Mouse (Mus musculus): Measurements from ENCODE around the gene Ccdc12. TPM values are rescaled to one million over a fixed set of nuclear protein-coding genes. Genes with fewer than 3 reads are reported as not detected.

The Ccdc12 gene
- polyA plus RNA-seq, 1 experiment, result 59.2 TPM

DNA sequence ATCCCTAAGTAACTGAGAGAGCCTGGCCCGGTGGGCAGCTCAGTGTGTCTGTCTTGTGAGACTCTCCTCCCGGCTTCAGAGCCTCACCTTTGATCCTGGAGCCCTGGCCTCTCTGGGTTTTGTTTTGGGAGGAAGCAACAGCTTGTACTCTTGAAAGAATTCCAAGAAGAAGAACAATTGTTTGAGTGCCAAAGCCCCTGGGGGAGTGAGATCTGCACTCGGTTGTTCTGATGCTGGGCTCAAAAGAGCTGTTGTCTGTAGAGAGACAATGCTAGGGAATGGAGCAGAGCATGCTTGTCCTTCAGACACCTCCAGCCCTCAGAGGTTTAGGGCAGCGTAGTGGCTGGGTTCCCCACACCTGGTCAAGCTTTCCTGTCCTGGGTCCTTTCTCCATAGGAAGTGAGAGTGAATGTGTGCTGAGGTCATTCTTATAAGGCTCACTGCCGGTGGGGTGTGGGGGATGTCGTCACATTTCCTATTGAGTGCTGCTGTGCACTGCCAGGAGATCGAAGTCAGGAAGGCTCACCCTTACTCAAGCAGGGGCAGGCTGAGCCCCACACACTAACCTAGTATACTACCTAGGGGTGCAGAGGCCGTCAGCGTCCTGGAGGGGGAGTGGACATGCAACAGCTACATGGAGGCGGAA lies 16.9 kb downstream of the Ccdc12 start:
- no peak for TF ChIP-seq CEBPB (IDR thresholded peaks at IDR 0.05; ENCODE audit: insufficient read depth, poor library complexity, severe bottlenecking)
- TF ChIP-seq POLR2AphosphoS2 (IDR thresholded peaks at IDR 0.05; ENCODE audit: insufficient read length, low read depth), result no peak
- TF ChIP-seq TCF3 (IDR thresholded peaks at IDR 0.05; ENCODE audit: insufficient read length, low read depth), result no peak
- TF ChIP-seq POLR2A (IDR thresholded peaks at IDR 0.05; ENCODE audit: insufficient read length, low read depth), result no peak
- TF ChIP-seq REST (IDR thresholded peaks at IDR 0.05; ENCODE audit: insufficient read depth, insufficient read length), result no peak
- no peak for TF ChIP-seq E2F4 (IDR thresholded peaks at IDR 0.05; ENCODE audit: insufficient read depth)
- TF ChIP-seq MYOG (IDR thresholded peaks at IDR 0.05; ENCODE audit: control insufficient read depth in 1 of 3, insufficient read depth in 1 of 3, insufficient read length in 2 of 3, low read depth in 2 of 3), result no peak
- no peak for TF ChIP-seq TCF12 (IDR thresholded peaks at IDR 0.05; ENCODE audit: insufficient read depth, poor library complexity, severe bottlenecking)
- no peak for TF ChIP-seq MAX (IDR thresholded peaks at IDR 0.05; ENCODE audit: low read depth)
- no peak for TF ChIP-seq SRF (IDR thresholded peaks at IDR 0.05; ENCODE audit: control insufficient read depth, insufficient read length, low read depth)
- no peak for TF ChIP-seq MYOD1 (IDR thresholded peaks at IDR 0.05; ENCODE audit: control insufficient read depth in 1 of 3, insufficient read length in 2 of 3, low read depth in 2 of 3)
- TF ChIP-seq USF1 (IDR thresholded peaks at IDR 0.05; ENCODE audit: low read depth), result no peak
- Histone ChIP-seq H3K36me3 (ENCODE audit: control insufficient read depth, insufficient read depth) (no peaks in the 10 kb centered on the region), H3K27me3 (ENCODE audit: control insufficient read depth, insufficient read depth, insufficient read length) (no peaks in the 10 kb centered on the region), H3ac (ENCODE audit: control insufficient read depth, insufficient read length) (no peak overlapping the region), H3K79me2 (ENCODE audit: control insufficient read depth, insufficient read depth) (peaks cover 24% of the 10 kb centered on the region), H3K4me3 (no peak overlapping the region), H3K4me2 (ENCODE audit: low read depth) (no peak overlapping the region)

DNA sequence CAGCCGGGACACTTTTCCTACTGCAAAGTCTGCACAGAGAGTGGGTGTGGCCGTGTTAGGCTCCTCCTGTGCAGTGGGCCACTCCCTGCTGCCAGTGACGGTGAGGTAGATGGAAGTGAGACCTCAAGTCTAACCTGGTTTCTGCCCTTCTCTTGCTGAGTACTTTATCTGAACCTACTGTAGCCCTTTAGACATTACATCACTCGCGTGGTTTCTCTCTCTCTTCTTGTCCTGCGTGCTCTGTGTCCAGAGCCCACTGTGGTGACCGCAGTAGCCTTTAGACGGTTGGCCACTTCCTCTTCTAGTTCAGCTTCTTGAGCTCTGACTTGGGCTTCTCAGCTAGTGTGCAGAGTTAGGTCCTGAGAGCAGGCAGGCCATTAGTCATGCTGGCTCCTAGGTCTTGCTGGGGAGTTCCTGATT lies 20.2 kb downstream of the Ccdc12 start:
- no peaks in the 10 kb centered on the region for H3K36me3 ChIP-seq (ENCODE audit: control insufficient read depth, insufficient read depth)
- H3K4me3 ChIP-seq, result no peak overlapping the region
- H3K27me3 ChIP-seq (ENCODE audit: control insufficient read depth, insufficient read depth, insufficient read length), result no peaks in the 10 kb centered on the region
- H3K79me2 ChIP-seq (ENCODE audit: control insufficient read depth, insufficient read depth), result peaks cover 37% of the 10 kb centered on the region
- H3K4me2 ChIP-seq (ENCODE audit: low read depth), result no peak overlapping the region
- TF ChIP-seq TCF12 (IDR thresholded peaks at IDR 0.05; ENCODE audit: insufficient read depth, poor library complexity, severe bottlenecking) (no peak), POLR2A (IDR thresholded peaks at IDR 0.05; ENCODE audit: insufficient read length, low read depth) (no peak), MAX (IDR thresholded peaks at IDR 0.05; ENCODE audit: low read depth) (no peak), USF1 (IDR thresholded peaks at IDR 0.05; ENCODE audit: low read depth) (no peak), SRF (IDR thresholded peaks at IDR 0.05; ENCODE audit: control insufficient read depth, insufficient read length, low read depth) (no peak), MYOD1 (IDR thresholded peaks at IDR 0.05; ENCODE audit: control insufficient read depth in 1 of 3, insufficient read length in 2 of 3, low read depth in 2 of 3) (no peak), MYOG (IDR thresholded peaks at IDR 0.05; ENCODE audit: control insufficient read depth in 1 of 3, insufficient read depth in 1 of 3, insufficient read length in 2 of 3, low read depth in 2 of 3) (no peak), TCF3 (IDR thresholded peaks at IDR 0.05; ENCODE audit: insufficient read length, low read depth) (no peak), CEBPB (IDR thresholded peaks at IDR 0.05; ENCODE audit: insufficient read depth, poor library complexity, severe bottlenecking) (no peak), E2F4 (IDR thresholded peaks at IDR 0.05; ENCODE audit: insufficient read depth) (no peak), POLR2AphosphoS2 (IDR thresholded peaks at IDR 0.05; ENCODE audit: insufficient read length, low read depth) (no peak)
- no peak overlapping the region for H3ac ChIP-seq (ENCODE audit: control insufficient read depth, insufficient read length)

DNA sequence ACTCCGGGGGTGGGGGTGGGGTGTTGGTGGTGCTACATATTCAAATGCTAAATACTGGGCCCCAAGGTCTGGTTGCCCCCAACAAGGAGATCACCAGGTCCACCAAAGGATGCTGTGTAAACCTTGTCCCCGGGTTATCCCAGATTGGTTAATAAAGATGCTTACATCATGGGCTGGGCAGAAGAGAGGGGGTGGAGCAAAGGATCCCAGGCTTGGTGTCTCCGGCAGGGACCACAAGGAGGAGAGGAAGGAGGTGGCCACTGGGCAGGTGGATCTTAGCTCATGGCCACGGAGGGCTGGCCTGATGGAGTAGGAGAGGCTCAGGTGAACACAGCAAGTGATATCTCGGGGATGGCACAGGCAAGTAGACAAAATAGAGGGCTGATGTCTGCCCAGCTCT lies 22.6 kb downstream of the Ccdc12 start:
- Histone ChIP-seq H3K27me3 (ENCODE audit: control insufficient read depth, insufficient read depth, insufficient read length) (no peaks in the 10 kb centered on the region), H3K4me2 (ENCODE audit: low read depth) (no peak overlapping the region), H3K4me3 (no peak overlapping the region), H3ac (ENCODE audit: control insufficient read depth, insufficient read length) (no peak overlapping the region), H3K36me3 (ENCODE audit: control insufficient read depth, insufficient read depth) (no peaks in the 10 kb centered on the region), H3K79me2 (ENCODE audit: control insufficient read depth, insufficient read depth) (peaks cover 45% of the 10 kb centered on the region)
- TF ChIP-seq USF1 (IDR thresholded peaks at IDR 0.05; ENCODE audit: low read depth), result no peak
- TF ChIP-seq SRF (IDR thresholded peaks at IDR 0.05; ENCODE audit: control insufficient read depth, insufficient read length, low read depth), result no peak
- no peak for TF ChIP-seq E2F4 (IDR thresholded peaks at IDR 0.05; ENCODE audit: insufficient read depth)
- TF ChIP-seq MYOG (IDR thresholded peaks at IDR 0.05; ENCODE audit: control insufficient read depth in 1 of 3, insufficient read depth in 1 of 3, insufficient read length in 2 of 3, low read depth in 2 of 3), result no peak
- no peak for TF ChIP-seq TCF3 (IDR thresholded peaks at IDR 0.05; ENCODE audit: insufficient read length, low read depth)
- no peak for TF ChIP-seq POLR2AphosphoS2 (IDR thresholded peaks at IDR 0.05; ENCODE audit: insufficient read length, low read depth)
- TF ChIP-seq TCF12 (IDR thresholded peaks at IDR 0.05; ENCODE audit: insufficient read depth, poor library complexity, severe bottlenecking), result no peak
- TF ChIP-seq REST (IDR thresholded peaks at IDR 0.05; ENCODE audit: insufficient read depth, insufficient read length), result no peak
- TF ChIP-seq POLR2A (IDR thresholded peaks at IDR 0.05; ENCODE audit: insufficient read length, low read depth), result no peak
- TF ChIP-seq MAX (IDR thresholded peaks at IDR 0.05; ENCODE audit: low read depth), result no peak
- no peak for TF ChIP-seq CEBPB (IDR thresholded peaks at IDR 0.05; ENCODE audit: insufficient read depth, poor library complexity, severe bottlenecking)

GRCm38 (mm10) chr9:110680736-110681507 lies 24.6 kb downstream of the Ccdc12 start:
- Histone ChIP-seq H3K36me3 (ENCODE audit: control insufficient read depth, insufficient read depth) (no peaks in the 10 kb centered on the region), H3K4me2 (ENCODE audit: low read depth) (peak overlapping the region; percentile 68), H3K27me3 (ENCODE audit: control insufficient read depth, insufficient read depth, insufficient read length) (no peaks in the 10 kb centered on the region), H3K79me2 (ENCODE audit: control insufficient read depth, insufficient read depth) (peaks cover 42% of the 10 kb centered on the region), H3ac (ENCODE audit: control insufficient read depth, insufficient read length) (no peak overlapping the region), H3K4me3 (no peak overlapping the region)
- no peak for TF ChIP-seq MYOG (IDR thresholded peaks at IDR 0.05; ENCODE audit: control insufficient read depth in 1 of 3, insufficient read depth in 1 of 3, insufficient read length in 2 of 3, low read depth in 2 of 3)
- no peak for TF ChIP-seq CEBPB (IDR thresholded peaks at IDR 0.05; ENCODE audit: insufficient read depth, poor library complexity, severe bottlenecking)
- no peak for TF ChIP-seq TCF3 (IDR thresholded peaks at IDR 0.05; ENCODE audit: insufficient read length, low read depth)
- no peak for TF ChIP-seq POLR2A (IDR thresholded peaks at IDR 0.05; ENCODE audit: insufficient read length, low read depth)
- no peak for TF ChIP-seq TCF12 (IDR thresholded peaks at IDR 0.05; ENCODE audit: insufficient read depth, poor library complexity, severe bottlenecking)
- no peak for TF ChIP-seq POLR2AphosphoS2 (IDR thresholded peaks at IDR 0.05; ENCODE audit: insufficient read length, low read depth)
- TF ChIP-seq REST (IDR thresholded peaks at IDR 0.05; ENCODE audit: insufficient read depth, insufficient read length), result no peak
- no peak for TF ChIP-seq E2F4 (IDR thresholded peaks at IDR 0.05; ENCODE audit: insufficient read depth)
- no peak for TF ChIP-seq USF1 (IDR thresholded peaks at IDR 0.05; ENCODE audit: low read depth)
- no peak for TF ChIP-seq MAX (IDR thresholded peaks at IDR 0.05; ENCODE audit: low read depth)
- TF ChIP-seq MYOD1 (IDR thresholded peaks at IDR 0.05; ENCODE audit: control insufficient read depth in 1 of 3, insufficient read length in 2 of 3, low read depth in 2 of 3), result no peak
- TF ChIP-seq SRF (IDR thresholded peaks at IDR 0.05; ENCODE audit: control insufficient read depth, insufficient read length, low read depth), result no peak

All from myocyte (in vitro differentiated cells).